ENCODE assay signal across 8 mouse cellular contexts in genomic region chr17:7827586-7827985, GRCm38 (mm10). TPM values are rescaled to one million over a fixed set of nuclear protein-coding genes. Genes with fewer than 3 reads are reported as not detected.
DNase-seq lines count a peak whose midpoint lies in the region; ATAC-seq lines count a peak whose summit lies in the region.

No protein-coding gene starts in this region.

- H3K4me3 ChIP-seq in midbrain, embryonic 10.5 days: peak overlapping the region; percentile 71

- peaks cover 52% of the 10 kb centered on the region for H3K27me3 ChIP-seq in midbrain, embryonic 10.5 days (ENCODE audit: low read depth, poor library complexity, severe bottlenecking)

- H3K4me1 ChIP-seq in midbrain, embryonic 10.5 days: peaks cover 17% of the 10 kb centered on the region

- no peak overlapping the region for H3K27ac ChIP-seq in midbrain, embryonic 10.5 days (replicated peaks)

- peak; percentile 14 for DNase-seq in adrenal gland, postnatal 10 days
- DNase-seq in adrenal gland, adult 18-20 months (ENCODE audit: low spot score in 2 of 2): no peak
- DNase-seq in ovary, postnatal 36 days (ENCODE audit: low spot score): peak; percentile 11
- DNase-seq in ovary, postnatal 10 days (ENCODE audit: low spot score): no peak
- DNase-seq in heart, postnatal 4 days: peak; percentile 37
- peak; percentile 33 for DNase-seq in midbrain, embryonic 10.5 days (ENCODE audit: low spot score)
- DNase-seq in thymus, postnatal 25 days: no peak

- H3K36me3 ChIP-seq in midbrain, embryonic 10.5 days: no peaks in the 10 kb centered on the region

- ATAC-seq in erythroblast, adult 5-6 weeks (replicated peaks; ENCODE audit: low FRiP score, poor library complexity, severe bottlenecking): no peak

- WGBS in midbrain, embryonic 10.5 days: 13% methylated on average over 16 of the region's 16 CpGs

- no peaks in the 10 kb centered on the region for H3K9me3 ChIP-seq in midbrain, embryonic 10.5 days (replicated peaks)

RNA-seq across cellular contexts. Expression of gene Fndc1, which starts 0.5 kb away (rescaled TPM):
- total RNA-seq in adrenal gland, postnatal 10 days (2021): 10 to 100 TPM; 37.8 to 39.8 TPM
- 10 to 100 TPM in 1 of 2 experiments, 1 to 10 TPM in 1; 4.7 to 10.3 TPM for total RNA-seq in adrenal gland, adult 18-20 months (2021)
- 100 to 1,000 TPM in 1 of 2 experiments, 10 to 100 TPM in 1; 96.0 to 105 TPM for total RNA-seq in heart, postnatal 4 days (2021)
- 0.38 and 0.48 TPM in 2 replicates for polyA plus RNA-seq in midbrain, embryonic 10.5 days (2016; fragmentation: Nextera tagmentation; extraction: Ambion mirVana)
- not detected in 2 replicates for total RNA-seq in erythroblast, adult 5-6 weeks (2015; ENCODE audit: low replicate concordance)
- total RNA-seq in erythroblast, adult 5-6 weeks (2017; ENCODE audit: low replicate concordance): 0.14 TPM in 1 of 2 replicates, not detected in the other

Comparison
In these comparisons a context has a peak if more than half of its experiments do, and no peak if none do; other contexts are left out.
1. DNase-seq: peak in adrenal gland, postnatal 10 days (single experiment), ovary, postnatal 36 days (single experiment), heart, postnatal 4 days (single experiment) and midbrain, embryonic 10.5 days (single experiment); none in adrenal gland, adult 18-20 months (0 of 2), ovary, postnatal 10 days (single experiment) and thymus, postnatal 25 days (single experiment).
2. RNA of gene Fndc1, which starts 0.5 kb away (total RNA-seq): 96.0 to 105 TPM in heart, postnatal 4 days, 37.8 to 39.8 TPM in adrenal gland, postnatal 10 days and 4.7 to 10.3 TPM in adrenal gland, adult 18-20 months; 0.14 TPM in erythroblast, adult 5-6 weeks; every median in the first group is over 4 times any median in the second.